Mouse (Mus musculus): ENCODE results near the gene Ptprr.

GRCm38 (mm10) chr10:116075954-116076353 is 57.9 kb downstream of the Ptprr start:
- no peak for TF ChIP-seq CTCF (IDR thresholded peaks at IDR 0.05; ENCODE audit: low read depth)
- TF ChIP-seq EP300 (IDR thresholded peaks at IDR 0.05; ENCODE audit: low read depth), result no peak

Data from heart, postnatal 0 days (tissue).